Mouse (Mus musculus): ENCODE measurements around the gene Ripk1. TPM values are rescaled to one million over a fixed set of nuclear protein-coding genes. Genes with fewer than 3 reads are reported as not detected.
A peak's percentile ranks its signal among the peaks of the same experiment; 100 is the strongest.

Ripk1 gene
- polyA plus RNA-seq, 1 experiment from 2014 or later, result 20.3 TPM

DNA sequence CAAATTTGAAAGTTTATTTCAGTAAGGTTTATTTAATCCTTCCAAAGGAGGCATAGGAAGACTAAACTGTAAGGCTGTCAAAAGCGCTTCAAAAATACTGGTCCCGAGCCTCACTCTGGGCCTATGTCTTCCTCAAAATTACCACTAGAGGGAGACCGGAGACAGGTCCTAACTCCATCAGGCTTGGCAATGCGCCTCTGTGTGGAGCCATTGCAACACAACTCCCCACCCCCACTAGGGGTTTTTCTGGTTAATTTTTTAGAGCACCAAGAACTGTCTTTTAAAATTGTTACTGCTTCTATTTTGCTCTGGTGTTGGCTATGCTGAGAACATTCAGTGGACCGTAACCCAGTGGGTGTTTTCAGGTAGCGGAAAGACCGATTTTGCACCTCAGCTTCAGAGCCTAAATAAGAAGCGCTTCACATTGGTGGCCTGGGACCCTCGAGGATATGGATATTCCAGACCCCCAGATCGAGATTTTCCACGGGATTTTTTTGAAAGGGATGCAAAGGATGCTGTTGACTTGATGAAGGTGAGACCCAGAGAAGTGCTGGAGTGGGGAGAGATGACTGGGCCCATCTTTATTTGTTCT lies 44.4 kb downstream of the Ripk1 start:
- 41% methylated on average over 11 of the region's 11 CpGs for WGBS
- no peak overlapping the region for H3K4me3 ChIP-seq (ENCODE audit: low read depth, low read length)
- peak; percentile 86 for ATAC-seq (replicated peaks; ENCODE audit: low FRiP score, low TSS enrichment, low read depth)
- H3K27me3 ChIP-seq (replicated peaks; ENCODE audit: control insufficient read depth, insufficient read depth, low read length), result no peaks in the 10 kb centered on the region
- DNase-seq (ENCODE audit: low spot score), result peak; percentile 74
- H3K27ac ChIP-seq (ENCODE audit: low read depth), result no peak overlapping the region
- peaks cover 12% of the 10 kb centered on the region for H3K36me3 ChIP-seq (ENCODE audit: control insufficient read depth, insufficient read depth, low read length)
- no peaks in the 10 kb centered on the region for H3K9me3 ChIP-seq (ENCODE audit: control insufficient read depth, low read length)
- no peaks in the 10 kb centered on the region for H3K4me1 ChIP-seq (replicated peaks; ENCODE audit: control insufficient read depth, insufficient read depth, low read length)
- no peak overlapping the region for H3K9ac ChIP-seq (ENCODE audit: low read length)
- no peak overlapping the region for H3K4me2 ChIP-seq (ENCODE audit: low read length)

DNA sequence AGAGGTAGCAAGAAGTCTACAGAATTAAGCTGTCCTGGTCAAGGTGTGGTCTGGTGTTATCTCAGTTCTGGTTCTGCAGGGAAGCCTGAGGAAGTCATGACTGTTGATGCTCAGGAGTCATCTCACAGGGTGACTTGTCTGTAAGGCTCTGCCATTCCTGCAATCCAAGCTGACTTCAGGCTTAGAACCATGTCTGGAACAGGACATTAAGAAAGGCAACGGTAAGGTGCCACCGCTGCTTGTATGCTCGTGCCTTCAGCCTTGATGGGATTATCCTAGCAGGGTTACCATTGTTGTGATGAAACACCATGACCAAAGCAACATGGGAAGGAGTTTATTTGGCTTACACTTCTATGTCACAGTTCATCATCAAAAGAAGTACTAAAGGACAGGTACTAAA lies 45.4 kb downstream of the Ripk1 start:
- Histone ChIP-seq H3K4me2 (ENCODE audit: low read length) (no peak overlapping the region), H3K4me3 (ENCODE audit: low read depth, low read length) (no peak overlapping the region), H3K9me3 (ENCODE audit: control insufficient read depth, low read length) (no peaks in the 10 kb centered on the region), H3K27ac (ENCODE audit: low read depth) (no peak overlapping the region), H3K9ac (ENCODE audit: low read length) (no peak overlapping the region), H3K4me1 (replicated peaks; ENCODE audit: control insufficient read depth, insufficient read depth, low read length) (no peaks in the 10 kb centered on the region), H3K36me3 (ENCODE audit: control insufficient read depth, insufficient read depth, low read length) (peaks cover 12% of the 10 kb centered on the region), H3K27me3 (replicated peaks; ENCODE audit: control insufficient read depth, insufficient read depth, low read length) (no peaks in the 10 kb centered on the region)
- ATAC-seq (replicated peaks; ENCODE audit: low FRiP score, low TSS enrichment, low read depth) (no peak), DNase-seq (ENCODE audit: low spot score) (no peak)
- WGBS, result 91% methylated on average over 3 of the region's 3 CpGs

DNA sequence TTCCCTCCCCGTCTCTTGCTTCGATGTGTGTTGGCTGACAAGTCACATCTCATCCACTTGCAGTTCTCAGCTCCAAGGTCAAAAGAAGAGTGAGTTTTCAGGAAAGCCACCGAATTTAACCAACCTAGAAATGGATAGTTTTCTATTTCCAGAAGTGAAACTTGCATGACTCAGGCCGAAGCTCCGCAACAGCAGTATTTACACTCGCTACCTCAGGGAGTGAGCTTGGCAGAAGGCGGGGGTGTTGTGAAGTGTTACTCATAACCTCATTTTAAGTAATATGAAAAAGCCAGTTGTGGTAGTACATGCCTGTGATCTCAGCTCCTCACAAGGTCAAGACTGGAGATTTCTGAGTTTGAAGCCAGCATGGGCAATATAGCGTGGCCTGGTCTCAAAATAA lies 48.3 kb downstream of the Ripk1 start:
- Histone ChIP-seq H3K4me1 (replicated peaks; ENCODE audit: control insufficient read depth, insufficient read depth, low read length) (no peaks in the 10 kb centered on the region), H3K9me3 (ENCODE audit: control insufficient read depth, low read length) (no peaks in the 10 kb centered on the region), H3K27me3 (replicated peaks; ENCODE audit: control insufficient read depth, insufficient read depth, low read length) (no peaks in the 10 kb centered on the region), H3K27ac (ENCODE audit: low read depth) (no peak overlapping the region), H3K4me3 (ENCODE audit: low read depth, low read length) (no peak overlapping the region), H3K36me3 (ENCODE audit: control insufficient read depth, insufficient read depth, low read length) (peaks cover 18% of the 10 kb centered on the region), H3K4me2 (ENCODE audit: low read length) (no peak overlapping the region), H3K9ac (ENCODE audit: low read length) (no peak overlapping the region)
- ATAC-seq (replicated peaks; ENCODE audit: low FRiP score, low TSS enrichment, low read depth) (no peak), DNase-seq (ENCODE audit: low spot score) (no peak)
- WGBS, result 94% methylated on average over 8 of the region's 8 CpGs

DNA sequence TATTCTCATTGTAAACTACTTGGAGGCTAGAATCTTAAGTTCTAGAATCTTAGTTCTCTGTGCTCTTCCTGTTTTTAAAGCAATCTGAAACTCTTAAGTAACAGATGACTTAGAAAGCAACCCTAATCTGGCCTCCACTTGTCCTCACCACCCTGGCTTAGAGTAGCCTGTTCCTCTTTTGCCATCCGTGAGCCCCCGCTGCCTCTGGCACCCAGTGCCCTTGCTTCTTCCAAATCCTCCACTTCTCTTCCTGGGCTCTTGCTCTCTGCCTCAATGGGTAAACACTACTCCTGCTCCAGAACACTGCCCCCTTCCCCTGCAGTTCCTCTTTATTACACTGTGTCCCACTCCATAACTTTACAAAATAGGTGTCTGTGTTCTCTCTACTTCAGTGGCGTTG lies 49.5 kb downstream of the Ripk1 start:
- Histone ChIP-seq H3K9ac (ENCODE audit: low read length) (no peak overlapping the region), H3K27ac (ENCODE audit: low read depth) (no peak overlapping the region), H3K27me3 (replicated peaks; ENCODE audit: control insufficient read depth, insufficient read depth, low read length) (no peaks in the 10 kb centered on the region), H3K4me3 (ENCODE audit: low read depth, low read length) (no peak overlapping the region), H3K4me1 (replicated peaks; ENCODE audit: control insufficient read depth, insufficient read depth, low read length) (no peaks in the 10 kb centered on the region), H3K36me3 (ENCODE audit: control insufficient read depth, insufficient read depth, low read length) (peaks cover 18% of the 10 kb centered on the region), H3K9me3 (ENCODE audit: control insufficient read depth, low read length) (no peaks in the 10 kb centered on the region), H3K4me2 (ENCODE audit: low read length) (no peak overlapping the region)
- ATAC-seq (replicated peaks; ENCODE audit: low FRiP score, low TSS enrichment, low read depth) (no peak), DNase-seq (ENCODE audit: low spot score) (no peak)
- WGBS, result 98% methylated on average over 3 of the region's 3 CpGs

DNA sequence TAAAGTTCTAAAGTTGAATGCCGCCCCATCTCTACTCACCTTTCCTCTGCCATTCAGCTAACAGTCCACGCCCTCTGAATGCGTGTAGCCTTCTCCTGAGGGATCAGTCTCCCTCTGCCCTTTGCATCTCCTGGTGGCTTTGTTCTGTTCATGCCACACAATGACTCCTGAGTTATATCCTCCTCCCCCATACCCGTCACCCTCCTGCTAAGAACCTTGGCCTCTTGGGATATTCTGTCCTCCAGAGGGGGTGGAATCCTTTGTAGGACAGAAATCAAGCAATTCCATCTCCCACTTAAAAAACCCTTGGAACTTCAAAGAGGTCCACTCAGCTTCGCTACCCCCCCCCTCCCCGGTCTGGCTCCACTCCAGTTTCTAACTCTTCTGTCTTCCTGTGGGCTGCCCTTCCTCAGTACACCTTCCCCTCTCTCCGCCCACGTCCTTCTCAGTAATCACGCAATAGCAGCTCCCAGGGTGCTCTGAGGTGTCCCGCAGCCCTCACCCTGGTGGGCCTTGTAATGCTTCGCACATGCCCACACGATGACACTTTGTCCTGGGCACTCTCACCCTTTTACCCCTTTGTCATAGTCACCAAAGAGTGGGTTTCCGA lies 51.6 kb downstream of the Ripk1 start:
- H3K4me1 ChIP-seq (replicated peaks; ENCODE audit: control insufficient read depth, insufficient read depth, low read length), result no peaks in the 10 kb centered on the region
- WGBS, result 80% methylated on average over 13 of the region's 13 CpGs
- H3K9ac ChIP-seq (ENCODE audit: low read length), result no peak overlapping the region
- no peaks in the 10 kb centered on the region for H3K27me3 ChIP-seq (replicated peaks; ENCODE audit: control insufficient read depth, insufficient read depth, low read length)
- DNase-seq (ENCODE audit: low spot score) (no peak), ATAC-seq (replicated peaks; ENCODE audit: low FRiP score, low TSS enrichment, low read depth) (0 out of 2 replicates have a peak, but pooled peaks have one; percentile 3)
- no peak overlapping the region for H3K27ac ChIP-seq (ENCODE audit: low read depth)
- H3K4me3 ChIP-seq (ENCODE audit: low read depth, low read length), result no peak overlapping the region
- H3K4me2 ChIP-seq (ENCODE audit: low read length), result no peak overlapping the region
- no peaks in the 10 kb centered on the region for H3K9me3 ChIP-seq (ENCODE audit: control insufficient read depth, low read length)
- peaks cover 7% of the 10 kb centered on the region for H3K36me3 ChIP-seq (ENCODE audit: control insufficient read depth, insufficient read depth, low read length)

DNA sequence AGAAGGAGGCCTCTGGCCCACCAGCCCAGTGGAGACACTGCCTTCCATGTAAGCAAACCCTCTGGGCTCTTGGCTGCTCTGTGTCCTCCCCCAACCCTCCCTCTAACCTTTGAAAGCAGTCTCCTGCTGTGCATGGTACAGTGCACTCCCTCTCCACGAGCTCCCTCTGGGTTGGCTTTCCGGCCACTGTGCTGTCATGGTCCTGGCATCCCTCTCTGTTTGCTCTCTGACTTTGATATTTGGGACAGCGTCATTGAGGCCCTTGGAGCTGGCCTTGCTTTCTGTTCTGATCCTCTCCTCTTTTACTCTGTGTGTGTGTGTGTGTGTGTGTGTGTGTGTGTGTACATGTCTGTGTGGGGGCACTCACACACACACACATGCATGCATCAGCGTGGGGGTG lies 52.2 kb downstream of the Ripk1 start:
- H3K4me3 ChIP-seq (ENCODE audit: low read depth, low read length), result no peak overlapping the region
- ATAC-seq (replicated peaks; ENCODE audit: low FRiP score, low TSS enrichment, low read depth), result peak; percentile 59; the same call in 1 of the 2 replicates
- no peaks in the 10 kb centered on the region for H3K9me3 ChIP-seq (ENCODE audit: control insufficient read depth, low read length)
- H3K4me1 ChIP-seq (replicated peaks; ENCODE audit: control insufficient read depth, insufficient read depth, low read length), result no peaks in the 10 kb centered on the region
- H3K4me2 ChIP-seq (ENCODE audit: low read length), result no peak overlapping the region
- H3K27me3 ChIP-seq (replicated peaks; ENCODE audit: control insufficient read depth, insufficient read depth, low read length), result no peaks in the 10 kb centered on the region
- H3K27ac ChIP-seq (ENCODE audit: low read depth), result no peak overlapping the region
- 71% methylated on average over 4 of the region's 4 CpGs for WGBS
- H3K36me3 ChIP-seq (ENCODE audit: control insufficient read depth, insufficient read depth, low read length), result peaks cover 7% of the 10 kb centered on the region
- DNase-seq (ENCODE audit: low spot score), result no peak
- H3K9ac ChIP-seq (ENCODE audit: low read length), result no peak overlapping the region

DNA sequence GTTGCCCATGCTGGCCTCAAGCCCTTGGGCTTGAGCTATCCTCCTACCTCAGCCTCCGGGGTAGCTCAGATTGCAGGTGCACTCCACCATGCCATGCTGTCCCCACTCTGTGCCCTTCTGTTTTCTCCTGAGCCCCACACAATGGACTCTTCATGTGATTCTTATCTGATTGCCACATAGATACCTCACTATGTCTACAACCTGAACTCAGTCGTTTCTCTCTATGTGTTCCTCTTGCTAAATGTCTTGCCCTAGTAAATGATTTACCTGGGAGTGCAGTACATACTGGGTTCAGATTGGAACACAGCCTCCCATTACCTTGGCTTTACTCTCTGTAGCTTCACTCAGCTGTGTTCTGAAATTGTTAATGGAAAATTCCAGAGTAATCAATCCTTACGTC lies 52.8 kb downstream of the Ripk1 start:
- no peaks in the 10 kb centered on the region for H3K27me3 ChIP-seq (replicated peaks; ENCODE audit: control insufficient read depth, insufficient read depth, low read length)
- DNase-seq (ENCODE audit: low spot score) (no peak), ATAC-seq (replicated peaks; ENCODE audit: low FRiP score, low TSS enrichment, low read depth) (peak; percentile 79; the same call in 1 of the 2 replicates)
- no peak overlapping the region for H3K4me2 ChIP-seq (ENCODE audit: low read length)
- 77% methylated on average over 3 of the region's 3 CpGs for WGBS
- peaks cover 7% of the 10 kb centered on the region for H3K36me3 ChIP-seq (ENCODE audit: control insufficient read depth, insufficient read depth, low read length)
- H3K4me1 ChIP-seq (replicated peaks; ENCODE audit: control insufficient read depth, insufficient read depth, low read length), result no peaks in the 10 kb centered on the region
- H3K4me3 ChIP-seq (ENCODE audit: low read depth, low read length), result no peak overlapping the region
- no peaks in the 10 kb centered on the region for H3K9me3 ChIP-seq (ENCODE audit: control insufficient read depth, low read length)
- H3K9ac ChIP-seq (ENCODE audit: low read length), result no peak overlapping the region
- H3K27ac ChIP-seq (ENCODE audit: low read depth), result no peak overlapping the region

DNA sequence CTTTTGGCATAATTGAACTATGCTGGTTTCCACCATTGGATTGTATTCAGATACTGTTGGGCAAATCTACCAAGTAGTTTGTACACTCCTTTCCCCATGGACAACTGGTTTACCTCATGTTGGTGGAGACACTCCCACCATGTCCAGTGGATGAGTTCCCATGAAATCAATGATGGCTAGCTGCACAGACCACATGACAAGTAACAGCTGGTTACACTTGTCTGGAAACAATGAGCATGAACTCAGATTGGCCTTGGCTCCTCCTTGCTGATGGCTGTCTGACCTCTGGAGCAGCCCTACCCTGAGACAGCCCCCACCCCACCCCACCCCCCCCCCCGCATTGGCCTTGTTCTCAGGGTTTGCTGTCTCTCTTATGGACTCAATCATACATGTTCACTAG lies 55.1 kb downstream of the Ripk1 start:
- Histone ChIP-seq H3K9ac (ENCODE audit: low read length) (no peak overlapping the region), H3K4me2 (ENCODE audit: low read length) (no peak overlapping the region), H3K27me3 (replicated peaks; ENCODE audit: control insufficient read depth, insufficient read depth, low read length) (no peaks in the 10 kb centered on the region), H3K36me3 (ENCODE audit: control insufficient read depth, insufficient read depth, low read length) (peaks cover 7% of the 10 kb centered on the region), H3K9me3 (ENCODE audit: control insufficient read depth, low read length) (no peaks in the 10 kb centered on the region), H3K4me3 (ENCODE audit: low read depth, low read length) (no peak overlapping the region), H3K27ac (ENCODE audit: low read depth) (no peak overlapping the region), H3K4me1 (replicated peaks; ENCODE audit: control insufficient read depth, insufficient read depth, low read length) (no peaks in the 10 kb centered on the region)
- DNase-seq (ENCODE audit: low spot score) (no peak), ATAC-seq (replicated peaks; ENCODE audit: low FRiP score, low TSS enrichment, low read depth) (no peak)
- WGBS, result 100% methylated on average over 1 of the region's 1 CpGs

DNA sequence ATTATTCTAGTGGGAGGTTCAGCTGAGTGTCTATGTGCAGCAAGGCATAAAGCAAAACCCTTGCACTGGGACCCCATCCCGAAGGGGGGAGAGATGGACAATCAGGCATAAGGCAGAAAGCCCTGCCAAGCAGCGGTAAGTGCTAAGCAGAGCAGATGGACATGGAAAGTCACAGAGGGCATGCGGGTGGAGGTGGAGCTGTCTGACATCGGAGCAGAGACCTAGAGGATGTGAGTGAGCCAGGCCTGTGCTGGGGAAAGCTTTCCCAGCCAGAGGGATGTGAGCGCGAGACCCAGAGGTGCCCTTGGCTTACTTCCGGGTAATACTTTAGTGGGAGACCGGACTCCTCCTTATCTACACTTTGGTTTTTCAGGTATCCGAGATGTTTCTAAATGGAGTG lies 57.9 kb downstream of the Ripk1 start:
- H3K4me3 ChIP-seq (ENCODE audit: low read depth, low read length), result no peak overlapping the region
- no peak overlapping the region for H3K9ac ChIP-seq (ENCODE audit: low read length)
- no peaks in the 10 kb centered on the region for H3K9me3 ChIP-seq (ENCODE audit: control insufficient read depth, low read length)
- H3K36me3 ChIP-seq (ENCODE audit: control insufficient read depth, insufficient read depth, low read length), result peaks cover 11% of the 10 kb centered on the region; the same call in 1 of the 2 replicates
- 90% methylated on average over 9 of the region's 9 CpGs for WGBS
- H3K4me1 ChIP-seq (replicated peaks; ENCODE audit: control insufficient read depth, insufficient read depth, low read length), result no peaks in the 10 kb centered on the region
- no peak for DNase-seq (ENCODE audit: low spot score)
- ATAC-seq (replicated peaks; ENCODE audit: low FRiP score, low TSS enrichment, low read depth), result no peak
- H3K4me2 ChIP-seq (ENCODE audit: low read length), result no peak overlapping the region
- H3K27ac ChIP-seq (ENCODE audit: low read depth), result no peak overlapping the region
- no peaks in the 10 kb centered on the region for H3K27me3 ChIP-seq (replicated peaks; ENCODE audit: control insufficient read depth, insufficient read depth, low read length)
